Mouse (Mus musculus): ENCODE measurements around the gene Gm11213. TPM values are rescaled to one million over a fixed set of nuclear protein-coding genes. Genes with fewer than 3 reads are reported as not detected.

Gene Gm11213
- total RNA-seq (2023) = not detected

GRCm38 (mm10) chr4:63604945-63605344, at the start of gene Gm11213:
Gm11213 (minus strand) TSS chr4:63605261.

DNA sequence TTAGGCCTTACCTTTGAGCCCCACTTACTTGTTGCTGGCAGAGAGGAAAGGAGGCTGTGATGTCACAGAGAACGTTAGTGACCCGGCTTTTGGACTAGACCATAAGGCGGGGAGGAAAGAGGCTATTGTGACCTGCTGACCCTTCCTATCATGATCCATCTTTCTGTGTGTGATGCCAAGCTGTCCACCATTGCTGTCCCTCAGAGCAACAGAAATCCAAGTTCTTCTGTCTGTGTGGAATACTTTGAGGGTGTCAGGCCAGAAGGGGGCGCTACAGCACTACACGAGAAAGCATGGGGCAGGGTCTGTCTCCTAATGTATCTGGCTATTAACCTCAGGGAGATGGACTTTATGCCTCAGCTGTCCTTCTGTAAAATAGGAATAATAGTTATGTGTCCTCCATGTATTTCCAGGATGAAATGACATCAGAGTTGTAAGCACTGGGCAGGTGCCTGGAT, 17.3 kb upstream of the Gm11213 start, which contains the start of gene Tex48:
TSS of gene Tex48 (minus strand) at position 51 of the 458 bp plus-strand sequence.

GRCm38 (mm10) chr4:63558407-63559081, 46.5 kb downstream of the Gm11213 start, which contains the start of gene Tmem268:
Tmem268 (plus strand) TSS chr4:63558781.

Other genes with a start within 250 kb of the Gm11213 start
- not detected for gene Orm3, start 249.1 kb downstream of the Gm11213 start, total RNA-seq (2023)
- not detected for gene Orm2, start 242.8 kb downstream of the Gm11213 start, total RNA-seq (2023)
- 100 to 1,000 TPM; 272 to 376 TPM for gene Akna, start 201.9 kb downstream of the Gm11213 start, total RNA-seq (2023)
- 10 to 100 TPM; 62.7 to 74.4 TPM for gene Whrn, start 109.3 kb downstream of the Gm11213 start, total RNA-seq (2023)
- gene Atp6v1g1, start 60.5 kb downstream of the Gm11213 start, total RNA-seq (2023) = 10 to 100 TPM; 83.2 to 83.3 TPM
- gene Tmem268, start 46.5 kb downstream of the Gm11213 start, total RNA-seq (2023) = 10 to 100 TPM; 16.7 to 19.1 TPM
- gene Tex48, start 17.2 kb upstream of the Gm11213 start, total RNA-seq (2023) = not detected
- gene Gm11214, start 58.1 kb upstream of the Gm11213 start, total RNA-seq (2023) = not detected
- not detected for gene Tnfsf15, start 139.9 kb upstream of the Gm11213 start, total RNA-seq (2023)

All from B cell, adult 67 days (primary cell).